ENCODE assay signal across 8 mouse cellular contexts in the genomic region with DNA sequence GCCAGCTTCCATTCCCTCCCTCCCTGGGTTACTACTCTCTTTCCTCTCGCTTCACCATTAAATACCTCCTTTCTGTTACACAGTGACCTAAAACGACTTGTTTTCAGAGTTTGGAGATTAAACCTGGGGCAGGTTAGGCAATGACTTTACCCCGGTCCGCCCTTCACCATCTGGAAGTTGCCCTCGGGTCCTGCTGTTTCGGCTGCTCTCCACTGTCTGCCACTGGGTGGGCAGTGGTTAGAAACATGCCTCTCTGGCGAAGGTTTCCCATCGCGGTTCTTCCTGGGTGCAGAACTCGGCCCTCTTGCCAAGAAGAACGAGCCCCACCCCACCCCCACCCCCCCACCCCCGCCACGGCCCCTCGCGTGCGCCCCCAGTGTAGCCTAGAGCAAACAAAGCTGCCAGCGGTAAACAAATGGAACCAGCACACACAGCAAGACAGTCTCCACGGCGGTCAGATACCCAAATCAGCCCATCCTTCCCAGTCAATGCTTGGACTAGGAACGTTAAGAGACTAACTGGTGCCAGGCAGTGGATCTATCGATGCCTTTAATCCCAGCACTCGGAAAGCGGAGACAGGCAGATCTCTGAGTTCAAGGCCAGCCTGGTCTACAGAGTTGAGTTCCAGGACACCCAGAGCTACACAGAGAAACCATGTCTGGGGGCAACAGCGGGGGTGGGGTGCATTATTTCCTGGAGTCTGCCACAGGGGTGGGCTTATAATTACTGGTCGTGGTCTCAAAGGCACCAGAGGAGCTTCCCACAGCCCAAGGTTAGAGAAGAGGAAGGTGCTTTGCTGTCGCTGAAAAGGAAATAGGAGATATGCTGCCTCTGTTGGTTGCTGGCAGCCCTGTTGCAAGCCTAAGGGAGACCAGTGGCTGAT. TPM values are rescaled to one million over a fixed set of nuclear protein-coding genes. Genes with fewer than 3 reads are reported as not detected.
A peak's percentile ranks its signal among the peaks of the same experiment; 100 is the strongest.
DNase-seq lines count a peak whose midpoint lies in the region; ATAC-seq and TF ChIP-seq lines count a peak whose summit lies in the region.

No protein-coding gene starts in this region.

- no peak for ATAC-seq in liver, embryonic 12.5 days

- H3K36me3 ChIP-seq in testis, adult 2 months (ENCODE audit: control insufficient read depth, insufficient read depth, low read length) = no peaks in the 10 kb centered on the region
- no peaks in the 10 kb centered on the region for H3K36me3 ChIP-seq in liver, embryonic 12.5 days

- peak overlapping the region; percentile 93 for H3K27ac ChIP-seq in cerebellum, adult 2 months (ENCODE audit: insufficient read depth, low read length)
- H3K27ac ChIP-seq in testis, adult 2 months (ENCODE audit: control insufficient read depth, insufficient read depth, low read depth, low read length) = peak overlapping the region; percentile 81
- H3K27ac ChIP-seq in liver, embryonic 12.5 days = peak overlapping the region; percentile 28; the same call in 1 of the 2 replicates

- WGBS in cerebellum, adult 2 months = 21% methylated on average over 26 of the region's 26 CpGs
- 13% methylated on average over 26 of the region's 26 CpGs for WGBS in liver, embryonic 12.5 days (ENCODE audit: insufficient replicate concordance)

- peak overlapping the region; percentile 80 for H3K4me2 ChIP-seq in liver, embryonic 12.5 days

- peak overlapping the region; percentile 60 for H3K9ac ChIP-seq in liver, embryonic 12.5 days

- no peaks in the 10 kb centered on the region for H3K9me3 ChIP-seq in liver, embryonic 12.5 days (replicated peaks)

- no peak for TF ChIP-seq POLR2A in cerebellum, adult 2 months (IDR thresholded peaks at IDR 0.05; ENCODE audit: borderline replicate concordance, insufficient read depth, low read length)
- no peak for TF ChIP-seq POLR2A in testis, adult 2 months (IDR thresholded peaks at IDR 0.05; ENCODE audit: control insufficient read depth, low read depth, low read length)

- DNase-seq in cerebellum, adult 2 months = no peak
- DNase-seq in cerebellum, postnatal 4 days (ENCODE audit: low spot score in 2 of 2) = no peak
- no peak for DNase-seq in testis, postnatal 10 days (ENCODE audit: low spot score)
- peak; percentile 7 for DNase-seq in testis, postnatal 14 days (ENCODE audit: low spot score)
- no peak for DNase-seq in B cell, adult 2 months
- no peak for DNase-seq in embryo, embryonic 9.5 days (ENCODE audit: extremely low spot score)

- no peaks in the 10 kb centered on the region for H3K27me3 ChIP-seq in cerebellum, adult 2 months (ENCODE audit: control insufficient read depth, insufficient read depth, low read length)
- H3K27me3 ChIP-seq in testis, adult 2 months (ENCODE audit: control insufficient read depth, insufficient read depth, low read length) = no peaks in the 10 kb centered on the region
- peaks cover 3% of the 10 kb centered on the region; the same call in 1 of the 2 replicates for H3K27me3 ChIP-seq in liver, embryonic 12.5 days (replicated peaks)

- H3K4me3 ChIP-seq in cerebellum, adult 2 months (replicated peaks; ENCODE audit: insufficient read depth, low read depth, low read length) = peak overlapping the region; percentile 55
- H3K4me3 ChIP-seq in testis, adult 2 months (ENCODE audit: control insufficient read depth, low read depth, low read length) = peak overlapping the region; percentile 87
- peak overlapping the region; percentile 56 for H3K4me3 ChIP-seq in liver, embryonic 12.5 days

- peaks cover 36% of the 10 kb centered on the region for H3K4me1 ChIP-seq in cerebellum, adult 2 months (ENCODE audit: control insufficient read depth, insufficient read depth, low read length)
- H3K4me1 ChIP-seq in testis, adult 2 months (ENCODE audit: control insufficient read depth, insufficient read depth, low read length) = peaks cover 40% of the 10 kb centered on the region
- peaks cover 73% of the 10 kb centered on the region for H3K4me1 ChIP-seq in liver, embryonic 12.5 days

- TF ChIP-seq CTCF in cerebellum, adult 2 months (IDR thresholded peaks at IDR 0.05; ENCODE audit: borderline replicate concordance, insufficient read depth, low read depth, low read length) = no peak
- no peak for TF ChIP-seq CTCF in testis, adult 2 months (IDR thresholded peaks at IDR 0.05; ENCODE audit: control insufficient read depth, insufficient read depth, insufficient replicate concordance, low read depth, low read length)

RNA-seq across cellular contexts. Expression of a gene that starts 8.2 kb away (rescaled TPM):
- polyA plus RNA-seq in cerebellum, adult 2 months (2012; rRNA removed) = 9.3 and 11.9 TPM in 2 replicates
- polyA plus RNA-seq in testis, adult 2 months (2012; rRNA removed) = 288 and 313 TPM in 2 replicates
- not detected in 2 replicates for polyA plus RNA-seq in liver, embryonic 12.5 days (2016; fragmentation: Nextera tagmentation; extraction: Ambion mirVana)

RNA-seq across cellular contexts. Expression of a gene that starts 25.7 kb away (rescaled TPM):
- polyA plus RNA-seq in cerebellum, adult 2 months (2012; rRNA removed) = 410 and 458 TPM in 2 replicates
- 524 and 547 TPM in 2 replicates for polyA plus RNA-seq in testis, adult 2 months (2012; rRNA removed)
- 228 and 229 TPM in 2 replicates for polyA plus RNA-seq in liver, embryonic 12.5 days (2016; fragmentation: Nextera tagmentation; extraction: Ambion mirVana)

RNA-seq across cellular contexts. Expression of a gene that starts 31.7 kb away (rescaled TPM):
- polyA plus RNA-seq in cerebellum, adult 2 months (2012; rRNA removed) = 0.92 and 1.6 TPM in 2 replicates
- 1.4 and 1.5 TPM in 2 replicates for polyA plus RNA-seq in testis, adult 2 months (2012; rRNA removed)
- 0.35 and 2.5 TPM in 2 replicates for polyA plus RNA-seq in liver, embryonic 12.5 days (2016; fragmentation: Nextera tagmentation; extraction: Ambion mirVana)

Comparison
In these comparisons a context has a peak if more than half of its experiments do, and no peak if none do; other contexts are left out.
1. H3K27ac ChIP-seq: peak in every context shown above with its lines; median percentile 93 in cerebellum, adult 2 months; 81 in testis, adult 2 months; 28 in liver, embryonic 12.5 days.
2. RNA of a gene that starts 8.2 kb away (polyA plus RNA-seq): 288 to 313 TPM in testis, adult 2 months; 9.3 to 11.9 TPM in cerebellum, adult 2 months and not detected in liver, embryonic 12.5 days; every median in the first group is over 10 times any median in the second.
3. Peak in every context shown above with its lines, with median percentiles within 50 percentile points of each other: H3K4me3 ChIP-seq.